Mouse (Mus musculus): Measurements from ENCODE around the gene Ankrd24.

- TF ChIP-seq CTCF (IDR thresholded peaks at IDR 0.05; ENCODE audit: insufficient read depth, low read depth, low read length) (no peak), POLR2A (IDR thresholded peaks at IDR 0.05; ENCODE audit: insufficient read depth, low read depth, low read length) (no peak)
These were observed at the start of gene Ankrd24 for GRCm38 (mm10) chr10:81628390-81628789.
